Mouse (Mus musculus) ES-Bruce4 (cell line): Measurements from ENCODE around the gene Slc45a3.

Source experiments
- CTCF ChIP-seq: IDR thresholded peaks from one replicate; pipeline ENCODE4 v1.8.1; 2011; ENCODE audit warnings: low read depth, low read length
- EP300 ChIP-seq: IDR thresholded peaks from 2 replicates; pipeline ENCODE4 v1.6.1; 2011; ENCODE audit warnings: low read depth, low read length; ENCODE audit not compliant: insufficient read depth

- TF ChIP-seq CTCF (no peak), EP300 (no peak)
Measured at GRCm38 (mm10) chr1:131971771-131972497, 9.2 kb downstream of the Slc45a3 start.
